Mouse (Mus musculus) MEL (cell line): Measurements from ENCODE around the gene Acod1. TPM values are rescaled to one million over a fixed set of nuclear protein-coding genes. Genes with fewer than 3 reads are reported as not detected.

Experiments
- DNase-seq: peaks from one replicate; pipeline ENCODE4 v3.0.0; 2011; ENCODE audit warnings: low read depth, low spot score
- H3K27ac ChIP-seq: 2 replicates; pipeline ENCODE4 v1.5.1; 2012; ENCODE audit warnings: low read depth, mild to moderate bottlenecking, control low read depth, low read length, moderate library complexity; ENCODE audit not compliant: control insufficient read depth
- H3K27me3 ChIP-seq, 2 experiments: fragments of 150-350 bp in 1 of 2; sonication (generic) in 1 of 2; 2 replicates each; pipeline ENCODE4 v1.6.1; 2012; ENCODE audit warnings: low read length in 2 of 2, mild to moderate bottlenecking in 2 of 2, improper control_type of control experiment in 1 of 2, moderate library complexity in 1 of 2; ENCODE audit not compliant: insufficient read depth in 2 of 2, control insufficient read depth in 1 of 2
- H3K36me3 ChIP-seq, 2 experiments: 2 replicates each; pipeline ENCODE4 v1.6.1; 2012 to 2014; ENCODE audit warnings: low read length in 2 of 2, improper control_type of control experiment in 1 of 2, inconsistent platforms in 1 of 2, mild to moderate bottlenecking in 1 of 2; ENCODE audit not compliant: insufficient read depth in 2 of 2, control insufficient read depth in 1 of 2
- H3K4me1 ChIP-seq, 2 experiments: fragments of 150-350 bp in 1 of 2; sonication (generic) in 1 of 2; 2 replicates each; pipeline ENCODE4 v1.6.1; 2012; ENCODE audit warnings: low read length in 2 of 2, improper control_type of control experiment in 1 of 2, mild to moderate bottlenecking in 1 of 2; ENCODE audit not compliant: insufficient read depth in 2 of 2, control insufficient read depth in 1 of 2
- H3K4me3 ChIP-seq, 2 experiments: fragments of 150-350 bp in 1 of 2; sonication (generic) in 1 of 2; 2 replicates each; pipeline ENCODE4 v1.5.1; 2012; ENCODE audit warnings: low read depth in 2 of 2, low read length in 2 of 2, mild to moderate bottlenecking in 2 of 2, moderate library complexity in 2 of 2, control low read depth in 1 of 2, improper control_type of control experiment in 1 of 2; ENCODE audit not compliant: control insufficient read depth in 1 of 2, insufficient read depth in 1 of 2
- H3K79me2 ChIP-seq: 2 replicates; pipeline ENCODE4 v1.6.1; 2012; ENCODE audit warnings: mild to moderate bottlenecking, low read length, moderate library complexity; ENCODE audit not compliant: control insufficient read depth, poor library complexity, insufficient read depth
- H3K9ac ChIP-seq: 2 replicates; pipeline ENCODE4 v1.6.1; 2012; ENCODE audit warnings: low read depth, mild to moderate bottlenecking, control low read depth, low read length, moderate library complexity; ENCODE audit not compliant: control insufficient read depth, poor library complexity, severe bottlenecking
- H3K9me3 ChIP-seq: fragments of 150-350 bp; sonication (generic); replicated peaks from 2 replicates; pipeline ENCODE4 v1.6.1; 2012; ENCODE audit warnings: mild to moderate bottlenecking, low read length, improper control_type of control experiment, moderate library complexity; ENCODE audit not compliant: insufficient read depth
- E2F4 ChIP-seq: IDR thresholded peaks from 2 replicates; pipeline ENCODE4 v1.6.1; 2011; ENCODE audit warnings: low read depth, low read length, improper control_type of control experiment, borderline replicate concordance
- EP300 ChIP-seq, 2 experiments: IDR thresholded peaks; 2 replicates each; pipeline ENCODE4 v1.6.1; 2011; ENCODE audit warnings: improper control_type of control experiment in 2 of 2, low read length in 2 of 2, low read depth in 1 of 2, mild to moderate bottlenecking in 1 of 2
- ETS1 ChIP-seq: IDR thresholded peaks from 2 replicates; pipeline ENCODE4 v1.6.1; 2012; ENCODE audit warnings: low read depth, mild to moderate bottlenecking, inconsistent platforms, low read length, improper control_type of control experiment, moderate library complexity
- GATA1 ChIP-seq: IDR thresholded peaks from 2 replicates; pipeline ENCODE4 v1.6.1; 2011; ENCODE audit warnings: low read depth, low read length, improper control_type of control experiment
- HCFC1 ChIP-seq: IDR thresholded peaks from 2 replicates; pipeline ENCODE4 v1.6.1; 2012; ENCODE audit warnings: low read depth, mild to moderate bottlenecking, inconsistent platforms, low read length, improper control_type of control experiment, moderate library complexity
- JUND ChIP-seq: IDR thresholded peaks from 2 replicates; pipeline ENCODE4 v1.6.1; 2011; ENCODE audit warnings: low read depth, mild to moderate bottlenecking, improper control_type of control experiment, low read length
- KAT2A ChIP-seq: conservative IDR thresholded peaks from 2 replicates; pipeline ENCODE4 v1.6.1; 2012; ENCODE audit warnings: low read depth, low read length, improper control_type of control experiment, inconsistent platforms
- MAFK ChIP-seq: IDR thresholded peaks from 2 replicates; pipeline ENCODE4 v1.6.1; 2011; ENCODE audit warnings: low read depth, mild to moderate bottlenecking, low read length, improper control_type of control experiment, borderline replicate concordance
- MAX ChIP-seq: IDR thresholded peaks from 2 replicates; pipeline ENCODE4 v1.6.1; 2011; ENCODE audit warnings: low read length, improper control_type of control experiment
- MAZ ChIP-seq: IDR thresholded peaks from 2 replicates; pipeline ENCODE4 v1.6.1; 2012; ENCODE audit warnings: low read depth, mild to moderate bottlenecking, inconsistent platforms, low read length, improper control_type of control experiment
- MEF2A ChIP-seq: IDR thresholded peaks from 2 replicates; pipeline ENCODE4 v1.6.1; 2014; ENCODE audit warnings: low read depth, mild to moderate bottlenecking, inconsistent platforms, low read length, improper control_type of control experiment; ENCODE audit not compliant: poor library complexity, insufficient replicate concordance, severe bottlenecking; ENCODE audit errors: extremely low read depth
- MXI1 ChIP-seq: IDR thresholded peaks from 2 replicates; pipeline ENCODE4 v1.6.1; 2011; ENCODE audit warnings: mild to moderate bottlenecking, low read depth, low read length, improper control_type of control experiment
- MYB ChIP-seq: IDR thresholded peaks from 2 replicates; pipeline ENCODE4 v1.6.1; 2011; ENCODE audit warnings: mild to moderate bottlenecking, low read depth, low read length, improper control_type of control experiment
- NELFE ChIP-seq: IDR thresholded peaks from 2 replicates; pipeline ENCODE4 v1.6.1; 2011; ENCODE audit warnings: low read depth, low read length, improper control_type of control experiment
- NRF1 ChIP-seq: IDR thresholded peaks from 2 replicates; pipeline ENCODE4 v1.6.1; 2014; ENCODE audit warnings: low read depth, mild to moderate bottlenecking, inconsistent platforms, low read length, improper control_type of control experiment, moderate library complexity; ENCODE audit not compliant: poor library complexity, insufficient read depth, severe bottlenecking
- POLR2A ChIP-seq, 2 experiments: IDR thresholded peaks; 2 replicates each; pipeline ENCODE4 v1.6.1; 2011 to 2012; ENCODE audit warnings: low read length in 2 of 2, mild to moderate bottlenecking in 2 of 2, control low read depth in 1 of 2, improper control_type of control experiment in 1 of 2, low read depth in 1 of 2, moderate library complexity in 1 of 2; ENCODE audit not compliant: control insufficient read depth in 1 of 2, insufficient read depth in 1 of 2, poor library complexity in 1 of 2
- POLR2AphosphoS2 ChIP-seq: IDR thresholded peaks from 2 replicates; pipeline ENCODE4 v1.6.1; 2011; ENCODE audit warnings: low read length, improper control_type of control experiment
- RCOR1 ChIP-seq: IDR thresholded peaks from 2 replicates; pipeline ENCODE4 v1.6.1; 2012; ENCODE audit warnings: low read depth, mild to moderate bottlenecking, inconsistent platforms, low read length, improper control_type of control experiment
- SIN3A ChIP-seq: IDR thresholded peaks from 2 replicates; pipeline ENCODE4 v1.6.1; 2012; ENCODE audit warnings: low read length, improper control_type of control experiment, inconsistent platforms
- TAL1 ChIP-seq: IDR thresholded peaks from 2 replicates; pipeline ENCODE4 v1.6.1; 2012; ENCODE audit warnings: mild to moderate bottlenecking, inconsistent platforms, low read length, moderate library complexity, mixed read lengths
- TCF12 ChIP-seq: IDR thresholded peaks from 2 replicates; pipeline ENCODE4 v1.6.1; 2014; ENCODE audit warnings: low read depth, mild to moderate bottlenecking, inconsistent platforms, low read length, improper control_type of control experiment, moderate library complexity
- UBTF ChIP-seq: IDR thresholded peaks from 2 replicates; pipeline ENCODE4 v1.6.1; 2012; ENCODE audit warnings: low read depth, mild to moderate bottlenecking, inconsistent platforms, low read length, improper control_type of control experiment, moderate library complexity, borderline replicate concordance; ENCODE audit not compliant: insufficient read depth
- USF1 ChIP-seq: IDR thresholded peaks from 2 replicates; pipeline ENCODE4 v1.6.1; 2014; ENCODE audit warnings: low read depth, mild to moderate bottlenecking, inconsistent platforms, low read length, improper control_type of control experiment, moderate library complexity
- ZC3H11A ChIP-seq: IDR thresholded peaks from 2 replicates; pipeline ENCODE4 v1.6.1; 2012; ENCODE audit warnings: low read depth, mild to moderate bottlenecking, inconsistent platforms, low read length, improper control_type of control experiment
- ZKSCAN1 ChIP-seq: IDR thresholded peaks from 2 replicates; pipeline ENCODE4 v1.6.1; 2012; ENCODE audit warnings: low read depth, mild to moderate bottlenecking, inconsistent platforms, low read length, improper control_type of control experiment, moderate library complexity
- ZMIZ1 ChIP-seq: IDR thresholded peaks from 2 replicates; pipeline ENCODE4 v1.6.1; 2012; ENCODE audit warnings: low read depth, mild to moderate bottlenecking, inconsistent platforms, low read length, improper control_type of control experiment, moderate library complexity
- ZNF384 ChIP-seq: IDR thresholded peaks from 2 replicates; pipeline ENCODE4 v1.6.1; 2012; ENCODE audit warnings: low read depth, mild to moderate bottlenecking, inconsistent platforms, low read length, improper control_type of control experiment
- polyA plus RNA-seq, 2 experiments: library from polyadenylated mRNA; stranded (reverse) in 1 of 2; unstranded in 1 of 2; fragments of >175 nt in 1 of 2; fragments of >200 nt in 1 of 2; gene quantifications; 2 replicates each; pipeline versions ENCODE4 v1.2.1 to v1.2.4; 2012; ENCODE audit warnings: low replicate concordance in 2 of 2, low read depth in 1 of 2; ENCODE audit not compliant: insufficient read length in 2 of 2, insufficient read depth in 1 of 2, missing spikeins in 1 of 2
- total RNA-seq: library from RNA; depleted of rRNA; stranded (reverse); fragments of 300-350 nt; gene quantifications from 2 replicates; pipeline ENCODE4 v1.2.3, GENCODE M21; 2012

Acod1 gene
- total and polyA plus RNA-seq, 3 experiments: not detected

- Histone ChIP-seq H3K9ac (peak within 1 kb of the TSS; percentile 99), H3K4me3 (peak within 1 kb of the TSS; percentile 93 to 99), H3K4me1 (peaks cover 0 to 4% of the 10 kb centered on the region in 2 experiments; a peak in 1 of 4 replicates), H3K36me3 (peaks cover 1 to 12% of the 10 kb centered on the region in 2 experiments; a peak in 3 of 4 replicates), H3K79me2 (peaks cover 24% of the 10 kb centered on the region), H3K27me3 (no peaks in the 10 kb centered on the region), H3K27ac (peak within 1 kb of the TSS; percentile 93), H3K9me3 (no peaks in the 10 kb centered on the region)
- peak; percentile 93 for DNase-seq
- no peak for TF ChIP-seq GATA1
- TF ChIP-seq KAT2A: no peak
- peak; percentile 38; the same call in 1 of the 2 replicates for TF ChIP-seq NELFE
- TF ChIP-seq MAX: peak; percentile 73; the same call in 1 of the 2 replicates
- no peak for TF ChIP-seq TAL1
- TF ChIP-seq RCOR1: peak; percentile 29; the same call in 1 of the 2 replicates
- no peak; a peak in 1 of 4 replicates for TF ChIP-seq EP300 (IDR thresholded peaks at IDR 0.05; ENCODE audit: low read depth in 1 of 2, low read length in 2 of 2)
- TF ChIP-seq JUND: no peak
- peak; percentile 75; the same call in 1 of the 2 replicates for TF ChIP-seq ETS1
- no peak for TF ChIP-seq ZNF384
- peak; percentile 49; the same call in 1 of the 2 replicates for TF ChIP-seq HCFC1
- TF ChIP-seq NRF1: peak; percentile 39; the same call in 1 of the 2 replicates
- TF ChIP-seq UBTF: peak; percentile 67; the same call in 1 of the 2 replicates
- peak; percentile 44 to 48; a peak in 1 of 4 replicates for TF ChIP-seq POLR2A (IDR thresholded peaks at IDR 0.05; ENCODE audit: control insufficient read depth in 1 of 2, insufficient read depth in 1 of 2, low read depth in 1 of 2, low read length in 2 of 2, poor library complexity in 1 of 2)
- TF ChIP-seq POLR2AphosphoS2: no peak
- TF ChIP-seq ZC3H11A: no peak
- TF ChIP-seq USF1: peak; percentile 84
- TF ChIP-seq MEF2A: no peak
- TF ChIP-seq MXI1: peak; percentile 86
- TF ChIP-seq MAFK: no peak
- TF ChIP-seq MYB: no peak
- TF ChIP-seq SIN3A: peak; percentile 95
- no peak for TF ChIP-seq E2F4
- no peak for TF ChIP-seq ZKSCAN1
- TF ChIP-seq ZMIZ1: 0 out of 2 replicates have a peak, but pooled peaks have one; percentile 9
- TF ChIP-seq TCF12: peak; percentile 4; the same call in 1 of the 2 replicates
- peak; percentile 69; the same call in 1 of the 2 replicates for TF ChIP-seq MAZ
Measured at GRCm38 (mm10) chr14:103099238-103099933, 52.6 kb downstream of the Acod1 start, which contains the start of gene Fbxl3. Gene Fbxl3 (minus strand): TSS chr14:103099566.
